Mouse (Mus musculus): ENCODE data around the gene Adra2b. TPM values are rescaled to one million over a fixed set of nuclear protein-coding genes. Genes with fewer than 3 reads are reported as not detected.

Adra2b gene
- polyA plus RNA-seq (2017; shearing (Covaris generic)) = not detected

GRCm38 (mm10) chr2:127362459-127363281, at the start of gene Adra2b:
Adra2b (plus strand) TSS chr2:127363208.
- ATAC-seq = peak; percentile 56

- ATAC-seq = no peak
These were observed 49.1 kb upstream of the Adra2b start for GRCm38 (mm10) chr2:127313878-127314277.

- ATAC-seq = peak; percentile 71
These were observed 48.4 kb upstream of the Adra2b start for GRCm38 (mm10) chr2:127314467-127315154.

- peak; percentile 22 for ATAC-seq
These were observed 47.9 kb upstream of the Adra2b start for GRCm38 (mm10) chr2:127315155-127315470.

GRCm38 (mm10) chr2:127316431-127316830, 46.6 kb upstream of the Adra2b start:
- ATAC-seq = no peak

- ATAC-seq = peak; percentile 60
These were observed 44.9 kb upstream of the Adra2b start for GRCm38 (mm10) chr2:127318136-127318535.

GRCm38 (mm10) chr2:127319071-127319470, 43.9 kb upstream of the Adra2b start:
- ATAC-seq = peak; percentile 16

- ATAC-seq = no peak
These were observed 40.2 kb upstream of the Adra2b start for GRCm38 (mm10) chr2:127322671-127323285.

GRCm38 (mm10) chr2:127323667-127324066, 39.3 kb upstream of the Adra2b start:
- no peak for ATAC-seq

GRCm38 (mm10) chr2:127324456-127324855, 38.6 kb upstream of the Adra2b start:
- peak; percentile 51 for ATAC-seq

GRCm38 (mm10) chr2:127328090-127328851, 34.7 kb upstream of the Adra2b start:
- ATAC-seq = peak; percentile 38

GRCm38 (mm10) chr2:127332807-127333570, 30.0 kb upstream of the Adra2b start:
- peak; percentile 42 for ATAC-seq

- ATAC-seq = peak; percentile 36
These were observed 28.9 kb upstream of the Adra2b start for GRCm38 (mm10) chr2:127333945-127334603.

- peak; percentile 6 for ATAC-seq
These were observed 27.9 kb upstream of the Adra2b start for GRCm38 (mm10) chr2:127335078-127335541.

GRCm38 (mm10) chr2:127335767-127336496, 27.1 kb upstream of the Adra2b start, which contains the start of gene Dusp2:
Dusp2 (plus strand) TSS chr2:127336159.
- ATAC-seq = peak; percentile 54

- ATAC-seq = no peak
These were observed 26.5 kb upstream of the Adra2b start for GRCm38 (mm10) chr2:127336497-127336832.

GRCm38 (mm10) chr2:127336885-127337284, 26.1 kb upstream of the Adra2b start:
- ATAC-seq = no peak

- no peak for ATAC-seq
These were observed 25.5 kb upstream of the Adra2b start for GRCm38 (mm10) chr2:127337531-127337930.

- peak; percentile 1 for ATAC-seq
These were observed 25.0 kb upstream of the Adra2b start for GRCm38 (mm10) chr2:127338012-127338411.

- no peak for ATAC-seq
These were observed 24.6 kb upstream of the Adra2b start, which contains the start of gene Astl for GRCm38 (mm10) chr2:127338416-127338815. Astl (plus strand) TSS chr2:127338639.
